Mouse (Mus musculus): ENCODE measurements at regions not wholly inside any gene's neighbourhood (a gene's known extent, or its start where the extent isn't known, plus 50 kb on each side); places are given as distances from the start of the nearest gene placed in this dataset.

DNA sequence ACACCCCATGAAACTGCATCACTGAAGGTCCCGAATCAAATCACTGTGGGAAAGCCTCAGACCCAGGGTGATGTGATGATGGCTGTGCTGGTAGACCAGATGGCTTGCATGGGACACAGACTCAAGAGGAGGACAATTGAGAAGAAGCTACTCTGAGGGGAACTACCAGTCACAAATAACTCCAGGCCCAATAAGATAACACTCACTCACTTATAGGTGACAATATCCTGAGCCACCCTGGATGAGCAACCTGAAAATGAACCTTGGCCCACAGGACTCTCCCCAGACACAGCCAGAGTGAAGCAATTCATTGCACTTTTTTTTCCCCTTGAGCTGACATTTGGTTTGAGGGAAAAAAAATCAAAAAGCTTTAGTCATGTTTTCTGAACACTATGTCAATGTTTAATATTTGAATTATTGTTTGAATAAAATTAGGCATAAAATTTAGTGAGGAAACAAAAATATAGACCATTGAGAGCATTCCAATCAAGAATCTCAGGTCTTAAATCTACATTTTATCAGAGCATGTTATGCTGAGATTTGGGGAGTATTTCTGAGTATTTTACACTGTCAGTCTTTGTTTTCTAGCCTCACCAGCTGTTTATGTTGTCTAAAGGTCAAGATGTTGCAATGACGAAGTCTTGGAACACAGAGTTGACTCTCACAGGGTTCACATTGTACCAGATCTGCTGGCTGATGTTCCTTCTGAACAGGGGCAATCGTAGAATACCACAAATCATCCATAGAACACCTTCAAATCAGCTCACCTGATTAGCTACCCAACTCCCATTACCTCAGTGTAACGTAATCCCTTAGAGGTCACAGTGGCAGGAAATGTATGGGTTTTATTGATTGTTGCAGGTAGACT is 67.9 kb upstream of the Gm6993 start:
- DNase-seq (ENCODE audit: low read depth, low spot score), result no peak

DNA sequence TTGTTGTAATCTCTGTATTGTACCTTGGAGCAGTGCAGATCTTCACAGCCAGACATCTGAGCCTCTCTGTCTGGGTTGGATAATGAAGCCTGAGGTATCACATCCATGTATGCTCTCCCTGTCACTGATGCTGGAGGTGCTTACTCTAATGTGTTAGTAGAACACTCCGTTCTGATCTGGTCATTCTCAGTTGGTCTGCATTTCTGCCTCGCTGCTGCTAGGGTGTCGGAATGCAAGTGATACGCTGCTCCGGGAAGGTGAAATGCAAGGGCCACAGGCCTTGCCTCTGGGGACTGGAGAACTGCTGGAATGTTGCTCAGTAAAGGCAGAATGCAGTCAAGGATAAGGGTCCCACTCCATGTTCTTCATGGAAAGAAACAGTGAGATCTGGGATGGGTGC is 67.1 kb upstream of the Gm6993 start:
- DNase-seq (ENCODE audit: low read depth, low spot score), result no peak

DNA sequence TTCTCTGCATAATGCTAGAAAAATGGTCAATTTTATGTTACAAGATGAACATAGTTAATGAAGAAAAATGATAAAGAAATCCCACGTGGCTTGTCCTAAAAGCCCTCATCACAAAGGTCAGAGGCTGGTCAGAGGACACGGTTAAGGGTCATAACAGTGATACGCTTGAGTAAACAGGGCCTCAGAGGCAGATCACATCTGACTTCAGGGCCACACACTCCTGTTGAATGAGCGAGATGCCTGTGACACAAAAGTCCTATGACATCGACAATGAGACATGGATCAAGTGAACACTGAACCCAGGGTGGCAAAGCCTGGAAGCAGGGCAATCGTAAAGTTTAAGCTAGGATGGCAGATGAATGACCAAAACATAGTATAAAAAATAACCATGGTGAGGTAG is 61.0 kb upstream of the Gm6993 start:
- DNase-seq (ENCODE audit: low read depth, low spot score), result no peak

DNA sequence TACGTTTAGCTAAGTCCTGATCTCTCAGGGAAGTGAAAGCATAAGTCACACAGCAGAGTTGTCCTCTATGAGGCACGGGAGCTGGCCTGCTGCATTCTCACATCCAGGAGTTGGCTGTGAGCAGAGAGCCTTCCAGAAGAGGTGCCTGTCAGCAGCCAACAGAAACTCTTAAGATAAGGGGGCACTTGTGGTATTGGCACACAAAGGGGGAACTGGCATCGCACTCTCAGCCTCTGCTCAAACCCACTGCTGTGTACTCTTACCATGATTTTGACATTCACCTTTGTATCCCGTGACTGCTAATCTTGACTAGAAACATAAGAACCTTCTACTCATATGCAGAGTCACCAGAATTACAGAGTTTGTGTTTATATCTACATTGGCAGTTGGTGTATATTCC is 56.9 kb upstream of the Gm6993 start:
- no peak for DNase-seq (ENCODE audit: low read depth, low spot score)

DNA sequence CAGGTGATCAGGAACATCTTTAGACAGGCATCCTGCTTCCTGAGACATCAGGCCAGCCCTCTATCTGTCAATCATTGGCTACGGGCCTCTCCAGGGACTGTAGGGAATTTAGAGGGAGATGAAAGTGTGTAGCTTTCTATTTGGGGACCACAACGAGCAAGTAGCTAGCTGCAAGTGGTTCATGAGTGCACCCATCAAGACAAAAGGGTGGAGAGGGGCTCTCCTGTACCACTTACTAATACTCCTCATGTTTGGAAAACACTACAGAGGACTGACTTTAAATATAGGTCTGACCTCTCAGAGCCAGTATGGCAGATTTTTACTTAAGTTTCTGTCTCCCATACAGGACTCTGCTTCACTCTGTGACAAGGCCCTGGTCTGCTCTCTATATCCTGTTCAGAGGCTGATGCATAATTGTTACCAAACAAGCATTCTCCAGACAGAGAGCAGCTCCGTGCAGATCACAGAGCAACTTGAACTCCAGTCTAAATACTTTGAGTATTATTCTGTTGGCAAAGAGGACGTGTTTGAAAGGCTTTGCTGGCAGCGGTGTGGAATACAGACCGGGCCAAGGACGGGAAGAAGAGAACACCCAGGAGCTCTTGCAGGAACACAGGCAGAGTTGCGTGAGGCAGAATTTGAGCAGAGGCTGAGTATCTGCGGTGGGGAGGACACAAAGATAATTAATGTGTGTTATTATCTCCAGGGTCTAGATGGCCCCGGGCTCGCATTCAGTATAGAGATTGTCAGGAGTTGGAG is 56.2 kb upstream of the Gm6993 start:
- DNase-seq (ENCODE audit: low read depth, low spot score), result no peak

DNA sequence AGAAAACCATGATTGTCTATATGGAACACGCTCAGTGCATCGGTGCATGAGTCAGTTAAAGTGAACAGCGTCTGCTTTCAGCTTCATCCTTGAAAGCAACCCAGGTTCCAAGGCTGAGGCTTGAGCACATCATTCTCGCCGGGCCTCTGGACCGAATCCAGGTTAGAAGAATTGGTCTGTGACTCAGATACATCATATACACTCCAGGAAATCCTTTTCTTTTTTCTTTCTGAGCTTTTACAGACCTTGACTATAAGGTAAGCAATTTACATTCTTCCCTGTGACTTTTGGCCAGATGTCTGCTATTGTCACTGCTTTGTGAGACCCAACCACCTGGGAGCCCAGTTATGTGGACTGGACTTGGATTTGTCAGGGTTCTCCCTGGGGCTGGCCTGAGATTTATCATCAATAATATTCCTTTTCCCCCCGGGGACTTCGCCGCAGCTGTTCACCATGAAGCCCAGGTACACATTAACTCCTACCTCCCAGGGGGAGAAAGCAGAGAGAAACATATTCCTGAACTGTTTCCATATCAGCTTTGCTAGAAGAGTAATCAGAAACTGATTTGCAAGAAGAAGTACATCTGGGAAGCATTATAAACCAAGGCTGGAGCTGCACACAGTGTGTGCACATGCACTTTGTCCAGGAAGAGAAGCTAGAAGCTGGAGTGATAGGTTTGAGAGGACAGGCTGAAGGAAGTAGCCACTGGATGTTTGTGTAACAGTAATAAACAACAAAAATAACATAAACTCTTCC is 55.2 kb upstream of the Gm6993 start:
- DNase-seq (ENCODE audit: low read depth, low spot score), result peak; percentile 63

DNA sequence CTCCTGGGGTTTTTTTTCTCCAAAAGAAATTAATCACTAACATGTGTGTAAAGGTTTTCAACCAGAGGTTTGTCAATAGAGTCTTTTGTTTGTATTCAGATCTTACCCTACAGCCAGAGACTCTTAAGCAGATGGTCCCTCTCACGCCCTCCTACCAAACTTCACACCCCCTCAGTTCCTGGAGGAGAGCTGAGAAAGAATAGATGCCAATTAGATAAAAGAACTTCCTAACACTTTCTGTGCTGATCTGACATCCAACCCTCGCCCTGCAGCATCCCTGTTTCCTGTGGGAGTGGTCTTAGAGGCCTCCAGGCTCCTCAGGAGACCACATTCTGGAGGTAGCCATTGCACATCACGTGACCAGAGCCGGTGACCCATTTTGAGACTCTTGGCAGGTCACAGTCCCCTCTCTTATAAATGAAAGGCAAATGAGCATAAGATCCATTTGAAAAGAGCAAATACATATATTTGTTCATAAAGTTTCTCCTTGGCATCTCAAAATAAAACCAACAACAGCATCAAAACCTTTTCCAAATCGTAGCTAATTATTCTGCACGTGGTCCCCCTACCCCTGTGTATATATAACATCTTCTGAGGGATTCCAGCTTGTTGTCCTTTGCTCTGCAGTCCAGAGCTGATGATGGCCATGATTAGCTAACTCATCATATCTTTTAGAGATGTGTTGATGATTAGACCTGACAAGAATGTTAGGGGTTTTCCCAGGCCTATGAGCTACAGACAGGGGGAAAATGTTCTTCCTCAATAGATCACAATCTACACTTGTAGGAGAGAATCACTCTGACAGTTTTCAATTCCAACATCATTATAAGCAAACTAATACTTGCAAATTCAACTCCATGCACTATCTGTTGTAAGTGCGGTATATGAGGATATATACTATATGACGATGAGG is 54.4 kb upstream of the Gm6993 start:
- DNase-seq (ENCODE audit: low read depth, low spot score), result no peak

DNA sequence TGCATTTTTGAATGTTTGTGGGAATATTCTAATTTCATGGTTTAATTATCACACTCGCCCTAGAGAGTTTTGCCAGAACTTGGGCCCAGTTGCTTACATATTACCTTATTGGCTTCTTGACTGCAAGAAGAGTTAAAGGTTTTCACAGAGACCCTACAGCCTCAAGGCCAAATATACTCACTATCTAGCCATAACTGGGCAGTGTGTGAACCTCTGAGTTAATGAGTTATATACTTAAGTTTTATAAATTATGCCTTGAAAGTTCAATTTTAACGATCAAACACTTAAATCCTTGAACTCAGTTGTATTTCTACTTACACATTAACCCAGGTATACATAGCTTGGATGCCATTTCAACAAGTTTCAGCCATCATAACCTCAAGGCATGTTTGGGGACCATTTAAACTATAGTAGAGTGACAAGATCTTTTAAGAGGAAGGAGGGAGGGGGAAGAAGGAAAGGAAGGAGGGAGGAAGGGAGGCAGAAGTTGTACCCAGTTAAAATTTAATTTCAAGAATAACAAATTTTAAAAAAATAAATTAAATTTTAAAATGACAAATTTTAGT is 52.5 kb upstream of the Gm6993 start:
- DNase-seq (ENCODE audit: low read depth, low spot score), result no peak

DNA sequence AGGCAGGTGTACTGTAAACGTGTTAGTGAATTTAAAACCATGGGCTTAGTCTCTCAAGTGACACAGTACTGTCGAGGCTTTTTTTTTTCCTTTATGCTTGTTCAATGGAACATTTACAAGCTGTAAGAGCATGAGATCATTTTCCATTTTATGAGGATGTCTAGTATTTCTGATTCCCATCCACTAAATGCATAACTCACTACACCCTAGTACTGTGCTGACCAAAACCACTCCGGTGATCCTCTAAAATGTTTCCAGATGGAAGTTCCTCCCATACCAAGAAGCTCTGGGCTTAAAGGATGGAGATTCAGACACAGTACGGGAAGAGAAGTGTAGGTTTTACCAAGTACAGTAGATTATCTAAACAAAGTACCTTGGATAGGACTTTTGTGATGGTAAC is 50.3 kb upstream of the Gm6993 start:
- DNase-seq (ENCODE audit: low read depth, low spot score), result no peak
